Mouse (Mus musculus): ENCODE results near the gene Tbl3. TPM values are rescaled to one million over a fixed set of nuclear protein-coding genes. Genes with fewer than 3 reads are reported as not detected.

The Tbl3 gene
- polyA plus RNA-seq (2015; fragmentation: Nextera tagmentation; extraction: Ambion mirVana): 43.3 and 47.7 TPM in 2 replicates

GRCm38 (mm10) chr17:24706982-24707800 lies at the start of gene Tbl3:
Gene Tbl3, minus strand, starts transcription at chr17:24707660.

DNA sequence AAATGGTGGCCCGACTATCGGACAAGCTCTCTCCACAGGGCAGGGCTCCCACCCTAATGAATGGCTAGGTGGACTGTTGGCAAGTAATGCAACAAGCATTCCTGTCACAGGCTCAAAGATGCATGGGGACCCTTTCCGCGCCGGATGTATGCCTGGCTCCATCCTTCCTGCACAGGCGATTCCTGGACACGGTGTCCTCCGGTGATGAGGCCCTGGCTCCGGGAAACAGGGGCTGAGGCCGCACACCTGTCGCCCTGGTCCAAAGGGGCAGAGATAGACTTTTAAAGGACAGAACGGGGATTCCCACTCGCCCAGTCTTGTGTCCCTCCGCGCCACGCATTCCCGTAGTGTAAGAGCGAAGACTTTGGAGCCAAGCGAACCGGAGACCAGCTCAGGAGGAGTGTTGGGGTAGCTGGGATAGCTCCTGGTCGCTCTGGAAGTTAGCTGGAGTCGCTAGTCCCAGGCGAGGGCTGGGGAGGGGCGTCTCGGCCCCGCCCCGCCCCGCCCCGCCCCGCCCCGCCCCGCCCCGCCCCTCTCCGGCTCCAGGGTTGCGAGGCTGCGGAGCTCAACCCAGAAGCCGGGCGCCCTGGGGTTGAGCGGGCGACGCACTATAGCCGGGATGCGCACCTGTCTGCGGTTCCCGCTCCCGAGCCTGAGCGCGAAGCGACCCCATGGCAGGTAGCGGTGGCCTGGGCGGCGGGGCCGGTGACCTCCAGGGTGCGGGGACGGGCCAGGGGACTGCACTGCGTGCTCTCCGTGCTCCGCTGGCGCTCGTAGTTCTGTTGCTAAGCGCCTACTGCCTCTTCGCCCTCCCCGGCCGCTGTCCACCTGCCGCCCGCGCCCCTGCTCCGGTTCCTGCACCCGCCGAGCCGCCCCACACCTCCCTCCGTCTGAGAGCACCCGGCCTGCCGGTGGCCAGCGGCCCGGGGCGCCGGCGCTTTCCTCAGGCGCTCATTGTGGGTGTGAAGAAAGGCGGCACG lies 45.2 kb upstream of the Tbl3 start, which contains the start of gene Hs3st6:
Gene Hs3st6, plus strand, starts transcription at position 574 of the 980 bp plus-strand sequence.

GRCm38 (mm10) chr17:24736330-24737051 lies 29.0 kb upstream of the Tbl3 start, which contains the start of gene Msrb1:
Gene Msrb1, plus strand, starts transcription at chr17:24736642.

GRCm38 (mm10) chr17:24727618-24728017 lies 20.2 kb upstream of the Tbl3 start, which contains the start of gene Rpl3l:
Gene Rpl3l, plus strand, starts transcription at chr17:24727820.

GRCm38 (mm10) chr17:24724184-24724583 lies 16.7 kb upstream of the Tbl3 start, which contains the start of gene Ndufb10:
Gene Ndufb10, minus strand, starts transcription at chr17:24724478.

DNA sequence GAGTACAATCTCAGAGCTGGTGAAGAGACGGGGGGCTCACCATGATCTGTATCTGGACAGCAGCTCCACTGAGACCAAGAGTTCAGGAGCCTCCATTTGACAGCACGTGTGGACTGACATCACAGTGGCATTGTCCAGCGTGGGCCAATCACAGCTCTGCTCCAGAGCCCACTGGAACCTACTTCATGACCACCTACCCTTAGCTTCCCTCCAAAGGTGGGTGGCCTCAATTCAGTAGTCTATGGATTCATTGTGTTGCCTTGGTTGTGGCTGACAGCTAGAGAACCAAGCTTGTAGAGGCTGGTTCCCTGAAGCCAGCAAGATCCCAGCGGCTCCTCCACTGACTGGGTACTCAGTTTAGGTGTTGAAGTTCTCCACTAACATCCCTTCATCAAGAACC lies 10.5 kb upstream of the Tbl3 start, which contains the start of the genes Rnf151 and Rps2:
Gene Rnf151, minus strand, starts transcription at position 121 of the 400 bp plus-strand sequence.
Gene Rps2, plus strand, starts transcription at position 174 of the 400 bp plus-strand sequence.

GRCm38 (mm10) chr17:24696011-24696697 lies 11.3 kb downstream of the Tbl3 start, which contains the start of the genes Gfer and Noxo1:
Gene Gfer, minus strand, starts transcription at chr17:24696156.
Gene Noxo1, plus strand, starts transcription at chr17:24696234.

GRCm38 (mm10) chr17:24689251-24690081 lies 18.0 kb downstream of the Tbl3 start, which contains the start of gene Syngr3:
Gene Syngr3, minus strand, starts transcription at chr17:24689955.

GRCm38 (mm10) chr17:24669545-24670245 lies 37.8 kb downstream of the Tbl3 start, which contains the start of gene Zfp598:
Gene Zfp598, plus strand, starts transcription at chr17:24669687.

DNA sequence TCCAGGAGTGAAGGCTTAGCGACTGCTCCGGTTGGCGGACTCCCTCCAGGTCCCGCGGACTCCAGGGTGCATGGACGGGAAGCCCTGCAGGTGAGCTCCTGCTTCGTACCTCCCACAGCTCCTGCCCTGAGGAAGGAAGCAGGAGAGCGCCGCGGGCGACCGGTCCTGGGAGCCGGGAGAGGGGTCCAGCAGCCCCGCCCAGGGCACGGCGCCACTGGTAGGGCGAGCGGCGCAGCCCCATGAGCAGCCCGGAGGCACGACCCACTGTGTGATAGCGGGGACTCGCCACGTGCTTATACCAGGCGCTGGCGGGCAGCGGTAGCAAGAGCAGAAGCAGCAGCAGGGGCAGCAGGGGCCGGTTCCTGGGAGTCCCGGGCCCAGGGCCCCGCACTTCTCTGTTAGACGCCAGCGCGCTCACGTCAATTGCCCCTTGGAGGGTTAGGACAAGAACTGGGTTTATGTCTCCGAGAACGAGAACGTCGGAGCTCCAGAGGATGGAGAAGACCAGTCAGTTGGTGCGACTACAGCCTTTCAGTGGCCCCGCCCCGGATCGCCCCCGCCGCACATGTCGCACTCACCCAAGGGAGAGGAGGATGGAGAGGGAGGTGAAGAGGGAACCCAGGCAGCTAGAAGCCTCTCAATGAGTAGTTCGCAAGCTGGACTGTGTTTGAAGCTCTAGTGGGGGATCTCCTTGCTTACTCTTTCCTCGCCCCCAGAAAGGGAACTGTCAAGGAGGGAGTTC lies 49.3 kb downstream of the Tbl3 start, which contains the start of gene Npw:
Gene Npw, minus strand, starts transcription at position 441 of the 742 bp plus-strand sequence.

DNA sequence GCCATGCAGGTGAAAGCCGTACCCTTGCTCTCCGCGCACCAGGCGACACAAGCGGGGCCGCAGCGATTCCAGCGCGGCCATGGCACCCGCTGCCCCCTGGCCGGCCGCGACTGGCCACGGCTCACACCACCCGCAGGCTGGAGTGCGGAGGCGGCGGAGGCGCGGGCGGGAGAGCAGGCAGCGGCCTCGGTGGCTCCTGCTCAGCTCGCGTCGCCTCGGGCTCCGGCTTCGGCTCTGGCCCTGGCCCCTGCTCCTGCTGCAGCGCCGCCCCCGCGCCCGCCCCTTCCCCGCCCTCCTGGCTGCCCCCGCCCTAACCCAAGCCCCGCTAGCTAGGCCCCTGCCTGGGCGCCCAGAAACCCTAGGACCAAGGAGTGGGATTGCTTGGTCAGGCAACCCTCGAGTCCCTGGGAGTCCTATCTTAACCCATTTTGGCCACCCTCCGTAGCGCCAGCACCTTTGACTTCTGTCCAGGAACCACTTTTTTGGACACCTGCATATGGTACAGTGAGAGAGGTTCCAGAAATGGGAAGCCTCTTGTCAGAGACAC lies 57.3 kb downstream of the Tbl3 start, which contains the start of gene Slc9a3r2:
Gene Slc9a3r2, minus strand, starts transcription at position 258 of the 547 bp plus-strand sequence.

Other genes starting within 250 kb of the Tbl3 start
- gene E4f1, start 237.3 kb downstream of the Tbl3 start, polyA plus RNA-seq (2015; fragmentation: Nextera tagmentation; extraction: Ambion mirVana): 33.1 and 43.4 TPM in 2 replicates
- 108 and 113 TPM in 2 replicates for gene Pgp, start 237.3 kb downstream of the Tbl3 start, polyA plus RNA-seq (2015; fragmentation: Nextera tagmentation; extraction: Ambion mirVana)
- gene Bricd5, start 233.8 kb downstream of the Tbl3 start, polyA plus RNA-seq (2015; fragmentation: Nextera tagmentation; extraction: Ambion mirVana): 2.1 and 3.0 TPM in 2 replicates
- gene Mlst8, start 228.6 kb downstream of the Tbl3 start, polyA plus RNA-seq (2015; fragmentation: Nextera tagmentation; extraction: Ambion mirVana): 24.4 and 25.9 TPM in 2 replicates
- gene Caskin1, start 219.1 kb downstream of the Tbl3 start, polyA plus RNA-seq (2015; fragmentation: Nextera tagmentation; extraction: Ambion mirVana): 62.8 and 68.5 TPM in 2 replicates
- 50.6 and 60.2 TPM in 2 replicates for gene Traf7, start 179.7 kb downstream of the Tbl3 start, polyA plus RNA-seq (2015; fragmentation: Nextera tagmentation; extraction: Ambion mirVana)
- gene Rab26, start 173.4 kb downstream of the Tbl3 start, polyA plus RNA-seq (2015; fragmentation: Nextera tagmentation; extraction: Ambion mirVana): 12.8 and 13.8 TPM in 2 replicates
- gene Pkd1, start 157.8 kb downstream of the Tbl3 start, polyA plus RNA-seq (2015; fragmentation: Nextera tagmentation; extraction: Ambion mirVana): 23.6 and 24.9 TPM in 2 replicates
- gene Tsc2, start 75.0 kb downstream of the Tbl3 start, polyA plus RNA-seq (2015; fragmentation: Nextera tagmentation; extraction: Ambion mirVana): 45.5 and 59.7 TPM in 2 replicates
- gene Nthl1, start 75.0 kb downstream of the Tbl3 start, polyA plus RNA-seq (2015; fragmentation: Nextera tagmentation; extraction: Ambion mirVana): 6.5 and 6.9 TPM in 2 replicates
- 82.2 and 84.4 TPM in 2 replicates for gene Slc9a3r2, start 57.3 kb downstream of the Tbl3 start, polyA plus RNA-seq (2015; fragmentation: Nextera tagmentation; extraction: Ambion mirVana)
- 0.93 and 1.2 TPM in 2 replicates for gene Npw, start 49.2 kb downstream of the Tbl3 start, polyA plus RNA-seq (2015; fragmentation: Nextera tagmentation; extraction: Ambion mirVana)
- 13.9 and 18.2 TPM in 2 replicates for gene Zfp598, start 38.0 kb downstream of the Tbl3 start, polyA plus RNA-seq (2015; fragmentation: Nextera tagmentation; extraction: Ambion mirVana)
- gene Syngr3, start 17.7 kb downstream of the Tbl3 start, polyA plus RNA-seq (2015; fragmentation: Nextera tagmentation; extraction: Ambion mirVana): 269 and 290 TPM in 2 replicates
- gene Gfer, start 11.5 kb downstream of the Tbl3 start, polyA plus RNA-seq (2015; fragmentation: Nextera tagmentation; extraction: Ambion mirVana): 38.1 and 38.9 TPM in 2 replicates
- 1.7 and 2.3 TPM in 2 replicates for gene Noxo1, start 11.4 kb downstream of the Tbl3 start, polyA plus RNA-seq (2015; fragmentation: Nextera tagmentation; extraction: Ambion mirVana)
- not detected in 2 replicates for gene Rnf151, start 10.4 kb upstream of the Tbl3 start, polyA plus RNA-seq (2015; fragmentation: Nextera tagmentation; extraction: Ambion mirVana)
- 836 and 837 TPM in 2 replicates for gene Rps2, start 10.5 kb upstream of the Tbl3 start, polyA plus RNA-seq (2015; fragmentation: Nextera tagmentation; extraction: Ambion mirVana)
- gene Ndufb10, start 16.8 kb upstream of the Tbl3 start, polyA plus RNA-seq (2015; fragmentation: Nextera tagmentation; extraction: Ambion mirVana): 375 and 378 TPM in 2 replicates
- gene Rpl3l, start 20.2 kb upstream of the Tbl3 start, polyA plus RNA-seq (2015; fragmentation: Nextera tagmentation; extraction: Ambion mirVana): 0.27 and 0.40 TPM in 2 replicates
- gene Msrb1, start 29.0 kb upstream of the Tbl3 start, polyA plus RNA-seq (2015; fragmentation: Nextera tagmentation; extraction: Ambion mirVana): 24.4 and 29.7 TPM in 2 replicates
- 0.20 and 0.57 TPM in 2 replicates for gene Hs3st6, start 45.3 kb upstream of the Tbl3 start, polyA plus RNA-seq (2015; fragmentation: Nextera tagmentation; extraction: Ambion mirVana)
- not detected in 2 replicates for gene Meiob, start 96.6 kb upstream of the Tbl3 start, polyA plus RNA-seq (2015; fragmentation: Nextera tagmentation; extraction: Ambion mirVana)
- 101 and 108 TPM in 2 replicates for gene Hagh, start 132.5 kb upstream of the Tbl3 start, polyA plus RNA-seq (2015; fragmentation: Nextera tagmentation; extraction: Ambion mirVana)
- gene Fahd1, start 142.7 kb upstream of the Tbl3 start, polyA plus RNA-seq (2015; fragmentation: Nextera tagmentation; extraction: Ambion mirVana): 28.1 and 29.5 TPM in 2 replicates
- gene Igfals, start 158.3 kb upstream of the Tbl3 start, polyA plus RNA-seq (2015; fragmentation: Nextera tagmentation; extraction: Ambion mirVana): 0.25 and 0.35 TPM in 2 replicates
- gene Nubp2, start 178.7 kb upstream of the Tbl3 start, polyA plus RNA-seq (2015; fragmentation: Nextera tagmentation; extraction: Ambion mirVana): 61.6 and 67.5 TPM in 2 replicates
- 85.2 and 90.4 TPM in 2 replicates for gene Spsb3, start 179.0 kb upstream of the Tbl3 start, polyA plus RNA-seq (2015; fragmentation: Nextera tagmentation; extraction: Ambion mirVana)
- 28.3 and 29.9 TPM in 2 replicates for gene Eme2, start 187.4 kb upstream of the Tbl3 start, polyA plus RNA-seq (2015; fragmentation: Nextera tagmentation; extraction: Ambion mirVana)
- gene Mrps34, start 187.5 kb upstream of the Tbl3 start, polyA plus RNA-seq (2015; fragmentation: Nextera tagmentation; extraction: Ambion mirVana): 131 and 137 TPM in 2 replicates
- 123 TPM in 2 replicates for gene Nme3, start 188.8 kb upstream of the Tbl3 start, polyA plus RNA-seq (2015; fragmentation: Nextera tagmentation; extraction: Ambion mirVana)
- gene Mapk8ip3, start 229.3 kb upstream of the Tbl3 start, polyA plus RNA-seq (2015; fragmentation: Nextera tagmentation; extraction: Ambion mirVana): 58.6 and 70.9 TPM in 2 replicates

Data from neural tube, postnatal 0 days (tissue).